Mouse (Mus musculus) neural tube, embryonic 12.5 days (tissue): ENCODE data around the gene Neurl4. TPM values are rescaled to one million over a fixed set of nuclear protein-coding genes. Genes with fewer than 3 reads are reported as not detected.
"Not testable (repeated sequence)": the region's sequence is repeated elsewhere in the genome, so short reads cannot be mapped to it uniquely, and the experiment has no call there.

ENCODE experiments used
- ATAC-seq: fragments of 200-750 bp; cut with Nextera tagmentation; 2 replicates; pipeline ENCODE4 v1.8.0; 2017; ENCODE audit warnings: low read depth, mild to moderate bottlenecking, moderate TSS enrichment, moderate library complexity; ENCODE audit not compliant: low FRiP score
- H3K27ac ChIP-seq: fragments of 300-500 bp; sonication (generic); 2 replicates; pipeline ENCODE4 v1.5.1; 2016
- H3K27me3 ChIP-seq: fragments of 300-500 bp; sonication (generic); replicated peaks from 2 replicates; pipeline ENCODE4 v1.6.1; 2016; ENCODE audit warnings: mild to moderate bottlenecking
- H3K36me3 ChIP-seq: fragments of 300-500 bp; sonication (generic); 2 replicates; pipeline ENCODE4 v1.6.1; 2016; ENCODE audit warnings: mild to moderate bottlenecking
- H3K4me1 ChIP-seq: fragments of 300-500 bp; sonication (generic); 2 replicates; pipeline ENCODE4 v1.6.1; 2016
- H3K4me2 ChIP-seq: fragments of 300-500 bp; sonication (generic); replicated peaks from 2 replicates; pipeline ENCODE4 v1.6.1; 2016; ENCODE audit warnings: mild to moderate bottlenecking
- H3K4me3 ChIP-seq: fragments of 300-500 bp; sonication (generic); 2 replicates; pipeline ENCODE4 v1.5.1; 2016
- H3K9ac ChIP-seq: fragments of 300-500 bp; sonication (generic); 2 replicates; pipeline ENCODE4 v1.6.1; 2016; ENCODE audit warnings: mild to moderate bottlenecking
- H3K9me3 ChIP-seq: fragments of 300-500 bp; sonication (generic); 2 replicates; pipeline ENCODE4 v1.6.1; 2016; ENCODE audit warnings: mild to moderate bottlenecking
- whole genome bisulfite sequencing: fragments of 180-500 bp; shearing (Covaris S2); methylation state at CpG from one replicate; pipeline ENCODE4 v1.1.7; 2016; 5-methylcytosine and 5-hydroxymethylcytosine counted together
- polyA plus RNA-seq: library from polyadenylated mRNA; unstranded; fragments of >200 nt; fragmentation: Nextera tagmentation; extraction: Ambion mirVana; gene quantifications from 2 replicates; pipeline ENCODE4 v1.2.1, GENCODE M21; 2016

Gene Neurl4
- polyA plus RNA-seq, 1 experiment from 2014 or later, result 19.8 TPM

DNA sequence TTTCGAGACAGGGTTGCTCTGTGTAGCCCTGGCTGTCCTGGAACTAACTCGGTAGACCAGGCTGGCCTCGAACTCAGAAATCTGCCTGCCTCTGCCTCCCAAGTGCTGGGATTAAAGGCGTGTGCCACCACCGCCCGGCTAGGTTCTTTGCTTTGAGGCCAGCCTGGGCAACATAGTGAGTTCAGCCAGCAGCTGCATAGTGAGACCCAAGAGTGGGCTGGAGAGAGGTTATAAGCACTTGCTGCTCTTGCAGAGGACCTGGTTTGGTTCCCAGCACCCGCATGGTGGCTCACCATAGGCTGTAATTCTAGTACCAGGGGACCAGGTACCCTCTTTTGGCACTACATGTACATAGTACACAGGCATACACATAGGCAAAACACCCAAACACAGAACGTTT, 29.3 kb downstream of the Neurl4 start:
- WGBS, result 88% methylated on average over 8 of the region's 8 CpGs
- not testable (repeated sequence) for ATAC-seq

DNA sequence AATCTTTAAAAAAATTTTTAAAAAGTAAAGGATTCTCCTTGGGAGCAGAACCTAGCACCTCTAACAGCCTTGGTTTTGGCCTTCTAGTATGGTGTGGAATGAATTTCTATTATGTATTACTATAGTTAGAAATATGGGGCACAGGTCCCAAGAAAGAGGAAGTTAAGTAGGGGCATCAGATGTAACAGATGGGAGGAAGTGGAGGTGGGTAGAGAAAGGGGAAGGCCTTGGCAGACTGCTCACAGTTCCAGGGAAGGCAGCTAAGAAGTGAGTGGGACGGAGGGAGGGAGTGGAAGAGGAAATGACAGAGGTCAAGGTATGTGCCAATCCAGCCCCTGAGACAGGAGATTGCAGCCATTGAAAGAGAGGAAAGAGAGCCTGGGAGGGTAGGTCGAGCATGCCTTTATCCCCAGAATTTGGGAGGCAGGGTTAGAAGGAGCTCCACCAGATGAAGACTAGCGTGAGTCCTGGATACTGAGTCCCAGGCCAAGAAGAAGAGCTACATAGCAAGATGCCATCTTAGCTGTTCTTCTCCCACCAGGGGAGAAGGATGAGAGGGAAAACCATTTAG, 30.2 kb downstream of the Neurl4 start:
- WGBS, result 74% methylated on average over 3 of the region's 3 CpGs
- H3K4me2 ChIP-seq, result no peak overlapping the region
- no peak overlapping the region for H3K9ac ChIP-seq
- no peaks in the 10 kb centered on the region for H3K9me3 ChIP-seq
- peaks cover 9% of the 10 kb centered on the region for H3K27me3 ChIP-seq
- H3K27ac ChIP-seq, result no peak overlapping the region
- peaks cover 13% of the 10 kb centered on the region for H3K4me1 ChIP-seq
- no peak overlapping the region for H3K4me3 ChIP-seq
- H3K36me3 ChIP-seq, result no peaks in the 10 kb centered on the region
- no peak for ATAC-seq

More for the DNA sequence above, 29.3 kb downstream of the Neurl4 start:
- H3K4me2 ChIP-seq, H3K9ac ChIP-seq, H3K4me1 ChIP-seq, H3K27ac ChIP-seq, H3K9me3 ChIP-seq, H3K4me3 ChIP-seq, H3K36me3 ChIP-seq, H3K27me3 ChIP-seq: not testable (repeated sequence)

DNA sequence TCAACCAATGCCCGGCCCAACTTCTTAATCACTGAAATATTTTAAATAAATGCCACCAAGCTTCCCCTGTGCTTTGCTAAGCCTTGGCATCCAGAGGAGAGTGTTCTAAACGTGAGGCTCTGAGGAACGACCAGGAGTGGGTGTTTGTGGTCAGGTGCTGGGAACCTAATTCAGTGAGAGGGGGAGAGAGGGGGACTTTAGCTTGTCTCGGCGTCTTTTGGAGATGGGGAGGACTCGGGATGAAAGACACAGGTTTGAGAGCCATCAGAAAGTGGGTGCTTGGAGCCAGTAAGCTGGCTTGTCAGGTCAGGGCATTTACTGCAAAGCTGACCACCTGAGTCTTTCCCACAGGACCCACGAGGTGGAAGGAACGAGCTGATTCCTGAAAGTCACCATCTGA, 30.9 kb downstream of the Neurl4 start:
- H3K4me1 ChIP-seq, result peaks cover 20% of the 10 kb centered on the region
- no peaks in the 10 kb centered on the region for H3K36me3 ChIP-seq
- H3K27ac ChIP-seq, result no peak overlapping the region
- 73% methylated on average over 8 of the region's 8 CpGs for WGBS
- peaks cover 16% of the 10 kb centered on the region for H3K27me3 ChIP-seq
- H3K9me3 ChIP-seq, result no peaks in the 10 kb centered on the region
- no peak overlapping the region for H3K4me3 ChIP-seq
- no peak overlapping the region for H3K4me2 ChIP-seq
- no peak for ATAC-seq
- H3K9ac ChIP-seq, result no peak overlapping the region

DNA sequence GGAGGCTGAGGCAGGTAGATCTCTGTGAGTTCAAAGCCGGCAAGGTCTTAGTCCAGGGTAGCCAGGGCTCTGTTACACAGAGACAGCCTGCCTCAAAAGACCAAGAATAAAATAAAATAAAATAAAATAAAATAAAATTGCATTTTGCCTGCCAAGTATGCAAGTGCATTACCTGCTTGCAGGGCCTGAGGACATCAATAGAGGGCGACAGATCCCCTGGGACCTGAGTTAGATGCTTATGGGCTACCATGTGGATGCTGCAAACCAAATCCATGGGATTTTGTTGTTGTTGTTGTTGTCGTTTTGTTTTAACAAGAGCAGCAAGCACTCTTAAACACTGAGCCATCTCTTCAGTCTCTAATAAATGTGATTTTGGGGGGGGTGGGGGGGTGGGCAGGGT, 31.4 kb downstream of the Neurl4 start:
- no peak overlapping the region for H3K27ac ChIP-seq
- H3K36me3 ChIP-seq, result no peaks in the 10 kb centered on the region
- no peak for ATAC-seq
- 44% methylated on average over 3 of the region's 3 CpGs for WGBS
- H3K9ac ChIP-seq, result no peak overlapping the region
- no peaks in the 10 kb centered on the region for H3K9me3 ChIP-seq
- peaks cover 23% of the 10 kb centered on the region for H3K4me1 ChIP-seq
- no peak overlapping the region for H3K4me2 ChIP-seq
- H3K4me3 ChIP-seq, result no peak overlapping the region
- peaks cover 21% of the 10 kb centered on the region for H3K27me3 ChIP-seq

DNA sequence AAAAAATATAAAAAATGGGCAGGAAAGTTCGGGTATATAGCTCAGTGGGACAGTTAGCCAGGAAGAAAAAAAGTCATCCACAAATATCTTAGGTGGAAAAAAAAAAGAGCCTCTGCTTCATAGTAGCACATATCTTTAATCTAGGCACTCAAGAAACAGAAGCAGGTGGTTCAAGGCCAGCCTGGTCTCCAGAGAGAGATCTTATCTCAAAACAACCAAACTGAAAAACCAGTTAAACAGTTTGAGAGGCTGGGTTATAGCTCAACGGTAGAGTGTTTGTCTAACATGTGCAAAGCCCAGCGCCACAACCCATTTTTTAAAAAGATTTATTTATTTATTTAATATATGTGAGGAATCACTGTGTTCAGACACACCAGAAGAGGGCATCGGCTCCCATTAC, 32.2 kb downstream of the Neurl4 start:
- peaks cover 23% of the 10 kb centered on the region for H3K4me1 ChIP-seq
- H3K27me3 ChIP-seq, result peaks cover 29% of the 10 kb centered on the region
- H3K36me3 ChIP-seq, result no peaks in the 10 kb centered on the region
- H3K4me2 ChIP-seq, result no peak overlapping the region
- no peaks in the 10 kb centered on the region for H3K9me3 ChIP-seq
- WGBS, result 82% methylated on average over 4 of the region's 4 CpGs
- H3K4me3 ChIP-seq, result no peak overlapping the region
- H3K9ac ChIP-seq, result no peak overlapping the region
- H3K27ac ChIP-seq, result no peak overlapping the region
- no peak for ATAC-seq

DNA sequence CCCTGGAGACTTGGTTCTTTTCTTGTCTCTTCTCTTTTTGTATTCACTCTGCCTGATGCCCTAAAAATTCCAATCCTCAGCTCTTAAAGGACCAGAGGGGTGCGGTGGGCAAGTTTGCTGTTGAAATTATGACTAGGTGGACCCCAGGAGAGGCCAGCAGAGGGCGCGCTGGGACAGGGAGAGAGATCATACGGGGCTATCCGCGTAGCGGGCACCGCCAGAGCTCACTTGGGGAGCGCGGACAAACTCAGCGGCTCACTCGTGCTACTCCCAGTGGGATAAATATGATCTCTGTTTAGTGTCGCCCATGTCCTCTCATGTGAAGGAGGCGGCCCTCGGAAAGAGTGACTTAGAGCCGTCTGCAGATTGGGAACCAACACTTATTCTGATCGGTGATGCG, 33.3 kb downstream of the Neurl4 start:
- H3K27ac ChIP-seq, result no peak overlapping the region

DNA sequence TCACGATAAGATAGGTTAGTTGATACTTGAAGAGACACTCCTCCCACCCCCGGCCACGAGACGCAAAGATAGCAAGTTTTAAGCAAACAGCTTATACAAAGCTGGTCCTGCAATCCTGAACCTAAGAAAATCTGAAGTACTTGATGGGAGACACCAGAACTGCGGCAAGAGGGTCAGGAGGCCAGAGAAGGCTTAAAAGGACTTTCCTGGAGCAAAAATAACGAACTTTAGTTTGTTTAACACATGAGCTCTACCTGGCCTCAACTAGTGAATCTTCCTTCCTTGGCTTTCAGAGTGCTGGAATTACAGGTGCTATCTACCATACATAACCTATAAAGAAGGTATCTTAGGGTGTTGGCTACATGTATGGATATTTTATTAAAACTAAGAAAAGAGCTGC, 33.8 kb downstream of the Neurl4 start:
- H3K4me1 ChIP-seq, result peaks cover 23% of the 10 kb centered on the region
- H3K27me3 ChIP-seq, result peaks cover 41% of the 10 kb centered on the region
- ATAC-seq, result no peak
- WGBS, result 23% methylated on average over 6 of the region's 6 CpGs
- H3K27ac ChIP-seq, result no peak overlapping the region
- no peak overlapping the region for H3K4me3 ChIP-seq
- no peaks in the 10 kb centered on the region for H3K36me3 ChIP-seq
- no peaks in the 10 kb centered on the region for H3K9me3 ChIP-seq
- no peak overlapping the region for H3K9ac ChIP-seq
- peak overlapping the region; percentile 100 for H3K4me2 ChIP-seq

More for the DNA sequence above, 33.3 kb downstream of the Neurl4 start:
- H3K4me1 ChIP-seq, result peaks cover 23% of the 10 kb centered on the region
- no peak overlapping the region for H3K9ac ChIP-seq
- 2% methylated on average over 18 of the region's 18 CpGs for WGBS
- H3K36me3 ChIP-seq, result no peaks in the 10 kb centered on the region
- no peaks in the 10 kb centered on the region for H3K9me3 ChIP-seq
- H3K27me3 ChIP-seq, result peaks cover 40% of the 10 kb centered on the region
- peak overlapping the region; percentile 13; the same call in 1 of the 2 replicates for H3K4me3 ChIP-seq
- H3K4me2 ChIP-seq, result peak overlapping the region; percentile 50
- ATAC-seq, result no peak

DNA sequence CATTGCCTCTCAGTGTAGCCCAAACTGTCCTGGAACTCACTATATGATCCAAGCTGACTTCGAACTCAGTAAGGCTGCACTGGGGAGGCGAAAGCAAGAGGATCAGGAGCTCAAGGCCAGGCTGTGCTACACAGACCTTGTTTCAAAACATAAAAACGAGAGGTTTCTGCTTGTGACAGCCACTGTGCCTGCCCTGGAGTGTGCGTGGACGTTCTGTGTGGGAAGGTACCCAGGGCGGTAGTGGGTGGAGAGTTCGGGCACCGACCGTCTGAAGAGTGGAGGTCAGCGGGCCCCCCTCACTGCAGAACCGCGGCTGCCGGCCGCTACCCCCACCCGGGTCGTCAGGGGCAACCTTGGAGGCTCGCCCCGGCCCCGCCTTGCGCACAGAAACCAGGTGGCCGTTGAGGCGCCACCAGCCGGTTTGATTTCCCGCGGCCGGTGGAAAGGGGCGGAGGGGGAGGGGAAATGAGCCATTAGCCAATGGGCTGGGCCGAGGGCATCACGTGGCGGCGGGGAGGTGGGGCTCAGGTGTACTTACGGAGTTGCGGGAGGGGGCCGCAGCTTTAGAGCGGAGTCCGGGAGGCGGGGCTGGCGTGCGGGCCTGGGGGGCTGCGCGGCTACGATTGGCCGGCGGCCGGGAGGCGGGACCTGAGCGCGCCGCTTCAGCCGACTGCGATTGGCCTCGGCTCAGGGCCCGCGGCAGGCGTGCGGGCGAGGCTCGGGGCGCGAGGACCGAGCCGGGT, 34.4 kb downstream of the Neurl4 start, which contains the start of gene Ybx2:
Gene Ybx2 (plus strand): TSS at position 660 of the 743 bp plus-strand sequence.
- Histone ChIP-seq H3K9me3 (no peaks in the 10 kb centered on the region), H3K4me2 (peak within 1 kb of the TSS; percentile 100), H3K9ac (peak within 1 kb of the TSS; percentile 64), H3K27ac (no peak within 1 kb of the TSS; the same call in 1 of the 2 replicates), H3K4me3 (peak within 1 kb of the TSS; percentile 56), H3K4me1 (peaks cover 23% of the 10 kb centered on the region), H3K27me3 (peaks cover 41% of the 10 kb centered on the region), H3K36me3 (no peaks in the 10 kb centered on the region)
- ATAC-seq, result peak; percentile 86
- WGBS, result 2% methylated on average over 53 of the region's 62 CpGs

DNA sequence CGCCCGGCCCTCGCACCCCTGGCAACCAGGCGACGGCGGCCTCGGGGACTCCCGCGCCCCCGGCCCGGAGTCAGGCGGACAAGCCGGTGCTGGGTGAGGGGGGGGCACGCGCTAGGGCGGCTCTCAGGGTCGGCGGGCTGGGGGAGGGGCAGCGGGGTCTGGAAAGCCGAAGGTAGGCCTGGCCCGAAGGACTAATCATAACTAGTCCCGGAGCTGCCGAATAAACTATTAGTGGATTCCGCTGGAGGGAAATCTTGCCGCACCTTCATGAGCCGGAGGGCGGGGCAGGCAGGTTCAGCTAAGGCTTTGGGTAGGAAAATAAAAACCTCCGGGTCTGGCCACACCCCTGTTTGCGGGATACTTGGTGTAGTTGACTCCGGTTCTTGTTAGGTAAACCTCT, 35.3 kb downstream of the Neurl4 start:
- Histone ChIP-seq H3K27ac (no peak overlapping the region), H3K4me1 (peaks cover 23% of the 10 kb centered on the region), H3K36me3 (no peaks in the 10 kb centered on the region), H3K9me3 (no peaks in the 10 kb centered on the region), H3K4me2 (peak overlapping the region; percentile 100), H3K27me3 (peaks cover 41% of the 10 kb centered on the region), H3K4me3 (peak overlapping the region; percentile 56), H3K9ac (peak overlapping the region; percentile 64)
- ATAC-seq, result peak; percentile 13; the same call in 1 of the 2 replicates
- WGBS, result 1% methylated on average over 30 of the region's 30 CpGs

DNA sequence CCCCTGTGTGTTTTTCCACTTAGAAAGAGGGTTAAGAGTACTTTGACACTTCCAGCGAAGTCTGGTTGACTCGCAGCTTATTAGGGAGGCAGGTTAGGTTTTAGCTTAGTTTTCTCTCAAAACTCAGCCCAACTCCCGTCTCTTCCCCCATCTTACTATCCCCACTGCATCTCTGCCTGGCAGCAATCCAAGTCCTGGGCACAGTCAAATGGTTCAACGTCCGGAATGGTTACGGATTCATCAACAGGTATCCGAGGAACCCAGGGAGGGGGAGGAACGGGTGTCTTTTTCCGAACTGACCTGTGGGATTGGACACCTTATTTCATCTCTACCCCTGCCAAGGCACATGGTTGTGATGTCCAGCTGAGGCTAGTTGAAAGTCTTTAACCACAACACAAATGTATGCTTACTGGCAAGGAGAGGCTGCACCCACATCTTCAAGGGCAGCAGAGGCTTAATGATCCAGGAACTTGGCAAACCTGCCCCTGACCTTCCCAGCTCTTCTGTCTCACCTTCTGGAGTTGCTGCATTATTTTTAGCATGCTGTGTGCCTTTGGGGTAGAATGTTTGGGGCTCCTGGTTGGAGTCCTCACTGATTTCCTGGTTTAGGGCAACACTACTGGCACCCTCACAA, 36.0 kb downstream of the Neurl4 start:
- H3K4me3 ChIP-seq, result no peak overlapping the region
- H3K27me3 ChIP-seq, result peaks cover 41% of the 10 kb centered on the region
- H3K27ac ChIP-seq, result no peak overlapping the region
- H3K36me3 ChIP-seq, result no peaks in the 10 kb centered on the region
- ATAC-seq, result no peak
- peak overlapping the region; percentile 100 for H3K4me2 ChIP-seq
- H3K9ac ChIP-seq, result no peak overlapping the region
- no peaks in the 10 kb centered on the region for H3K9me3 ChIP-seq
- H3K4me1 ChIP-seq, result peaks cover 23% of the 10 kb centered on the region
- WGBS, result 50% methylated on average over 9 of the region's 9 CpGs

DNA sequence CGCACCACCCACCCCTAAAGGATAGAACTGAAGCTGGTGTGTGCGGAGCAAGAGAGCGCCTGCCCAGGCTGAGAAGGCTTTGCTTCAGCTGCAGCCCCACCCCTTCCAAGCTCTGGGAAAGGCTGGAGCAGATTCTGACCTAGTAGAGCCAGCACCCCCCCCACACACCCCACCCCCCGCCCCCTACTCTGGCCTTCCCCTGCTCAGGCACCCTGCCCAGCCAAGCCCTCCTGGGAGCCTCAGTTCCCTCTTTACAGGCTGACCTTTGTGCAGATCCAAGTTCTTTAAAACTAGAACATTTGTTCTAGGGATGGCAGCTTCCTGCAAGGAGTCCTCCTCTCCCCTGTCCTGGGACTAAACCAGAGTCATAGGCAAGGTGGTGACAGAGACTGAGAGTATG, 36.5 kb downstream of the Neurl4 start:
- H3K9me3 ChIP-seq, result no peaks in the 10 kb centered on the region
- H3K4me1 ChIP-seq, result peaks cover 23% of the 10 kb centered on the region
- WGBS, result 45% methylated on average over 4 of the region's 4 CpGs
- H3K27me3 ChIP-seq, result peaks cover 41% of the 10 kb centered on the region
- no peak overlapping the region for H3K4me3 ChIP-seq
- H3K4me2 ChIP-seq, result peak overlapping the region; percentile 100; the same call in 1 of the 2 replicates
- H3K27ac ChIP-seq, result no peak overlapping the region
- ATAC-seq, result no peak
- no peaks in the 10 kb centered on the region for H3K36me3 ChIP-seq
- no peak overlapping the region for H3K9ac ChIP-seq

DNA sequence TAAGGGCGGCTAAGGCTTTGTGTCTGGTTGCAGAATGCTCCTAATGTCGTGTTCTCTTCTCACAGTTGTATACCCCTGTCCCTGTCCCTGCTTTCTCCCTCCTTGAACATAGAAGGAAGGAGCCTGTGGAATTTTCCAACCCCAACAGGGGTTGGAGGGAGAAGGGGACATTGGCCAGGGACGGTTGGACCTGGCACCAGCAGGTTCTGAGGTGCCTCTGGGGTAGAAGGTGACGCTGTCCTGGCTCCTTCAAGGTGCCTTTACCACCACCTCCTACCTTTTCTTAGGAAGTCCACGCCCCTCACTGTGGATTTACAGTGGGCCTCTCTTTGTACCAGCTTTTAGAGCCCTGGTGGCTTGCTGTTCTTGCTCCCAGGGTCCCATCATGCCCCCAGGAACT, 37.0 kb downstream of the Neurl4 start:
- peaks cover 41% of the 10 kb centered on the region for H3K27me3 ChIP-seq
- H3K4me1 ChIP-seq, result peaks cover 23% of the 10 kb centered on the region
- H3K4me2 ChIP-seq, result peak overlapping the region; percentile 100; the same call in 1 of the 2 replicates
- no peaks in the 10 kb centered on the region for H3K36me3 ChIP-seq
- H3K27ac ChIP-seq, result no peak overlapping the region
- H3K4me3 ChIP-seq, result no peak overlapping the region
- WGBS, result 69% methylated on average over 5 of the region's 5 CpGs
- no peak for ATAC-seq
- no peaks in the 10 kb centered on the region for H3K9me3 ChIP-seq
- no peak overlapping the region for H3K9ac ChIP-seq
